Comparison of ENCODE assay signal across 34 mouse cellular contexts in the genomic region with DNA sequence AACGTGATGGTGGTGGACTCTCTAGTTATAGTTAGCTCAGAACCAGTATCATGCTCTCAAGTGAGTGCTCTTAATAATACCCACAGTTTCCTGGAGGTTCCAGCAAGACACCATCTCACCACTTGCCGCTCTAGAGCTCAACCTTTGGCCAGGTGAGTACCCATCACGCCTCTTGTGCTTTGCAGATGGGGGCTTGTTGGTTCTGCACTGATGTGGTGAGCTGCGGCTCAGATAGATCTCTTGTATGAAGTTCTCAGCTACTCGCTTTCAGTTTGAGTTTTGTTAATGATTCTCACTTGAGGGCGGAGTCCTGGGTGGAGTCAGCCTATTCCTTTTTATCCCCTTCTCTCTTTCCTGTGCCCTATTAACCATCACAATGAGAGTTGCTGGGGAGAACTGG. TPM values are rescaled to one million over a fixed set of nuclear protein-coding genes. Genes with fewer than 3 reads are reported as not detected.
DNase-seq lines count a peak whose midpoint lies in the region; ATAC-seq and TF ChIP-seq lines count a peak whose summit lies in the region.
"Had no signal": no experiment of that assay in that cellular context is flagged by ENCODE, and none has a peak within 500 bp of the region (broad histone marks: within the 10 kb centered on the region; RNA-seq: fewer than 3 reads in every experiment).

No protein-coding gene starts in this region.

- peak overlapping the region; percentile 82 for H3K4me3 ChIP-seq in gastrocnemius, adult 2 months
- peak overlapping the region; percentile 1 for H3K4me3 ChIP-seq in lung, adult 2 months (replicated peaks; ENCODE audit: extremely low read depth, low read depth, low read length)
- no peak overlapping the region for H3K4me3 ChIP-seq in midbrain, embryonic 13.5 days (replicated peaks)
- H3K4me3 ChIP-seq: embryonic facial prominence, embryonic 12.5 days; forebrain, embryonic 15.5 days; heart, embryonic 10.5 days; heart, embryonic 15.5 days; hindbrain, embryonic 13.5 days; limb, embryonic 10.5 days; limb, embryonic 15.5 days; neural tube, embryonic 15.5 days; stomach, embryonic 15.5 days had no signal

- WGBS in lung, adult 2 months, result 62% methylated on average over 6 of the region's 6 CpGs
- WGBS in midbrain, embryonic 13.5 days, result 84% methylated on average over 6 of the region's 6 CpGs

- no peaks in the 10 kb centered on the region for H3K36me3 ChIP-seq in midbrain, embryonic 13.5 days
- H3K36me3 ChIP-seq: embryonic facial prominence, embryonic 12.5 days; forebrain, embryonic 15.5 days; heart, embryonic 10.5 days; heart, embryonic 15.5 days; hindbrain, embryonic 13.5 days; limb, embryonic 10.5 days; limb, embryonic 15.5 days; neural tube, embryonic 15.5 days; stomach, embryonic 15.5 days had no signal

- ATAC-seq in midbrain, embryonic 13.5 days, result no peak
- ATAC-seq: forebrain, embryonic 15.5 days had no signal

- no peak overlapping the region for H3K4me2 ChIP-seq in midbrain, embryonic 13.5 days (replicated peaks)
- H3K4me2 ChIP-seq: embryonic facial prominence, embryonic 12.5 days; forebrain, embryonic 15.5 days; heart, embryonic 15.5 days; hindbrain, embryonic 13.5 days; limb, embryonic 15.5 days; neural tube, embryonic 15.5 days; stomach, embryonic 15.5 days had no signal

- no peak for TF ChIP-seq CTCF in gastrocnemius, adult 2 months (IDR thresholded peaks at IDR 0.05)
- TF ChIP-seq CTCF in lung, adult 2 months (IDR thresholded peaks at IDR 0.05; ENCODE audit: insufficient read depth, low read length), result no peak

- no peak overlapping the region for H3K9ac ChIP-seq in midbrain, embryonic 13.5 days (replicated peaks)
- H3K9ac ChIP-seq: embryonic facial prominence, embryonic 12.5 days; forebrain, embryonic 15.5 days; heart, embryonic 15.5 days; hindbrain, embryonic 13.5 days; limb, embryonic 15.5 days; liver, embryonic 14.5 days; neural tube, embryonic 15.5 days; stomach, embryonic 15.5 days had no signal

- H3K4me1 ChIP-seq in lung, adult 2 months (ENCODE audit: control insufficient read depth, insufficient read depth, low read length), result peaks cover 2% of the 10 kb centered on the region
- peaks cover 6% of the 10 kb centered on the region; the same call in 1 of the 2 replicates for H3K4me1 ChIP-seq in midbrain, embryonic 13.5 days (replicated peaks)

- H3K9me3 ChIP-seq in midbrain, embryonic 13.5 days, result no peaks in the 10 kb centered on the region
- H3K9me3 ChIP-seq: embryonic facial prominence, embryonic 12.5 days; forebrain, embryonic 15.5 days; heart, embryonic 10.5 days; heart, embryonic 15.5 days; hindbrain, embryonic 13.5 days; limb, embryonic 10.5 days; limb, embryonic 15.5 days; neural tube, embryonic 15.5 days; stomach, embryonic 15.5 days had no signal

- H3K27me3 ChIP-seq in midbrain, embryonic 13.5 days, result peaks cover 48% of the 10 kb centered on the region

- intact Hi-C loops in gastrocnemius, adult 2 months (cut with DNase I), result no loop called here

- no peak for DNase-seq in gastrocnemius, adult 2 months
- DNase-seq in gastrocnemius, adult 18-20 months (ENCODE audit: low spot score), result no peak
- DNase-seq in lung, adult 2 months, result no peak
- DNase-seq in lung, adult 18-20 months, result no peak
- peak; percentile 55 for DNase-seq in T-cell, adult 2 months (ENCODE audit: low spot score)
- DNase-seq in naive thymus-derived CD4-positive, alpha-beta T cell, adult 2 months (ENCODE audit: low read depth), result peak; percentile 70
- no peak for DNase-seq in layer of hippocampus, adult 11-12 months (ENCODE audit: low spot score)
- DNase-seq: adrenal gland, adult 8-10 months; cerebellum, adult 11 months; cerebellum, adult 9-11 months; embryo, embryonic 11 days; gastrocnemius, postnatal 10 days; heart, postnatal 4 days; kidney, adult 18-20 months; kidney, postnatal 4 days; layer of hippocampus, postnatal 36 days; midbrain, embryonic 14.5 days; retina, postnatal 1 day; right cerebral cortex, postnatal 14 days; thymus, postnatal 25 days had no signal

- H3K27ac ChIP-seq in gastrocnemius, adult 2 months, result no peak overlapping the region
- no peak overlapping the region for H3K27ac ChIP-seq in midbrain, embryonic 13.5 days
- H3K27ac ChIP-seq: embryonic facial prominence, embryonic 12.5 days; forebrain, embryonic 15.5 days; heart, embryonic 10.5 days; heart, embryonic 15.5 days; hindbrain, embryonic 13.5 days; limb, embryonic 10.5 days; limb, embryonic 15.5 days; liver, embryonic 14.5 days; macrophage; neural tube, embryonic 15.5 days; stomach, embryonic 15.5 days had no signal

- TF ChIP-seq POLR2A in lung, adult 2 months (IDR thresholded peaks at IDR 0.05; ENCODE audit: borderline replicate concordance, extremely low read depth, low read depth, low read length), result no peak

RNA-seq across cellular contexts. Expression of a gene that starts 3.5 kb away (rescaled TPM):
- 10 to 100 TPM; 12.2 to 24.1 TPM for total RNA-seq in gastrocnemius, adult 2 months (2021)
- total RNA-seq in gastrocnemius, adult 18-20 months (2021), result 10 to 100 TPM; 16.5 to 24.1 TPM
- 14.3 and 25.1 TPM in 2 replicates for polyA plus RNA-seq in lung, adult 2 months (2012; rRNA removed)
- polyA plus RNA-seq in midbrain, embryonic 13.5 days (2015; fragmentation: Nextera tagmentation; extraction: Ambion mirVana), result 0.57 and 0.93 TPM in 2 replicates

RNA-seq across cellular contexts. Expression of a gene that starts 37.0 kb away (rescaled TPM):
- total RNA-seq in gastrocnemius, adult 2 months (2021), result under 1 TPM; 0.13 to 0.28 TPM
- total RNA-seq in gastrocnemius, adult 18-20 months (2021), result under 1 TPM; 0.14 to 0.28 TPM
- polyA plus RNA-seq in lung, adult 2 months (2012; rRNA removed), result 0.32 and 0.75 TPM in 2 replicates
- polyA plus RNA-seq in midbrain, embryonic 13.5 days (2015; fragmentation: Nextera tagmentation; extraction: Ambion mirVana), result 3.7 TPM in 2 replicates

RNA-seq across cellular contexts. Expression of a gene that starts 44.3 kb away (rescaled TPM):
- total RNA-seq in gastrocnemius, adult 2 months (2021), result 100 to 1,000 TPM; 169 to 206 TPM
- total RNA-seq in gastrocnemius, adult 18-20 months (2021), result 100 to 1,000 TPM; 186 to 189 TPM
- 19.0 and 20.0 TPM in 2 replicates for polyA plus RNA-seq in lung, adult 2 months (2012; rRNA removed)
- polyA plus RNA-seq in midbrain, embryonic 13.5 days (2015; fragmentation: Nextera tagmentation; extraction: Ambion mirVana), result 0.59 and 0.93 TPM in 2 replicates
- total RNA-seq: megakaryocyte-erythroid progenitor cell, adult 5-6 weeks; monocyte, adult 5-6 weeks had no signal
- polyA plus RNA-seq: macrophage had no signal

RNA-seq across cellular contexts. Expression of a gene that starts 46.4 kb away (rescaled TPM):
- 10 to 100 TPM; 11.4 to 15.1 TPM for total RNA-seq in gastrocnemius, adult 2 months (2021)
- 10 to 100 TPM; 10.4 to 13.9 TPM for total RNA-seq in gastrocnemius, adult 18-20 months (2021)
- polyA plus RNA-seq in lung, adult 2 months (2012; rRNA removed), result 28.2 and 29.1 TPM in 2 replicates
- 31.2 and 32.2 TPM in 2 replicates for polyA plus RNA-seq in midbrain, embryonic 13.5 days (2015; fragmentation: Nextera tagmentation; extraction: Ambion mirVana)

Comparison
In these comparisons a context has a peak if more than half of its experiments do, and no peak if none do; other contexts are left out.
1. DNase-seq: peak in T-cell, adult 2 months (single experiment) and naive thymus-derived CD4-positive, alpha-beta T cell, adult 2 months (single experiment); none in gastrocnemius, adult 2 months (single experiment), gastrocnemius, adult 18-20 months (single experiment), lung, adult 2 months (single experiment), lung, adult 18-20 months (0 of 2) and layer of hippocampus, adult 11-12 months (single experiment).